ENCODE assay signal across 8 mouse cellular contexts in the genomic region with DNA sequence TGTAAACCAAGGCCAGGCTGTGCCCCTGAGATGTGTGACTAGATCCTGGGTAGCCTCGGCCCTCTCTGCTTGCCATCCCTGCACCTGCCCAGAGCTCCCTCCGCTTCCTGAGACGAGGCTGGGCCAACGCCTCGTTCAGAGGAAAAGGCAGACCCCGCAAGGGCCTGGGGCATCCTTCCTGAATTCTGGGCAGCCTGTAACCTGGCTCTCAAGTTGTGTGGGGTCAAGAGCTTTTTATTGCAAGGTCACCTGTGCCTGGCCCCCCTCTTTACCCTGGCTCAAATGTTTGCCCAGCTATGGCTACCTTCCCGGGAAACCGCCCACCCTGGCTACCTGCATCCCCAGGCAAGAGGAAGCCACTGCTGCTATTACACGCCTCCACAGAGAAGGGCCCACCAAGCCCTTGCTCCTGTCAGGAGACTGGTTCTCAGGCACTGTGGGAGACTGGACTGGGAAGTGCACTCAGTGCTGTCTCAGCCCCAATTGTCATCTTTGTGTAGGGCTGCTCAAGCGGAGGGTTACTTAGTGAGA. TPM values are rescaled to one million over a fixed set of nuclear protein-coding genes. Genes with fewer than 3 reads are reported as not detected.
DNase-seq lines count a peak whose midpoint lies in the region; ATAC-seq and TF ChIP-seq lines count a peak whose summit lies in the region.

No protein-coding gene starts in this region.

- H3K4me2 ChIP-seq in lung, embryonic 14.5 days = peak overlapping the region; percentile 92
- peak overlapping the region; percentile 67 for H3K4me2 ChIP-seq in heart, postnatal 0 days (ENCODE audit: low read depth, low read length)
- H3K4me2 ChIP-seq in liver, embryonic 14.5 days (ENCODE audit: low read depth) = peak overlapping the region; percentile 85

- H3K27ac ChIP-seq in lung, embryonic 14.5 days (ENCODE audit: low read depth) = peak overlapping the region; percentile 88
- H3K27ac ChIP-seq in heart, postnatal 0 days (ENCODE audit: low read depth) = peak overlapping the region; percentile 88
- peak overlapping the region; percentile 84 for H3K27ac ChIP-seq in liver, embryonic 14.5 days

- ATAC-seq in lung, embryonic 14.5 days (ENCODE audit: insufficient read depth) = peak; percentile 48
- ATAC-seq in heart, postnatal 0 days (ENCODE audit: insufficient read depth, low read depth) = 0 out of 2 replicates have a peak, but pooled peaks have one; percentile 0
- ATAC-seq in liver, embryonic 14.5 days (ENCODE audit: insufficient read depth) = peak; percentile 10; the same call in 1 of the 2 replicates

- H3K9ac ChIP-seq in lung, embryonic 14.5 days = peak overlapping the region; percentile 71
- H3K9ac ChIP-seq in heart, postnatal 0 days (replicated peaks; ENCODE audit: low read depth, low read length) = peak overlapping the region; percentile 54
- H3K9ac ChIP-seq in liver, embryonic 14.5 days (replicated peaks) = peak overlapping the region; percentile 67

- peaks cover 6% of the 10 kb centered on the region; the same call in 1 of the 2 replicates for H3K4me1 ChIP-seq in lung, embryonic 14.5 days (ENCODE audit: insufficient read depth)
- peaks cover 12% of the 10 kb centered on the region for H3K4me1 ChIP-seq in heart, postnatal 0 days (ENCODE audit: control insufficient read depth, insufficient read depth)
- H3K4me1 ChIP-seq in liver, embryonic 14.5 days (replicated peaks; ENCODE audit: control insufficient read depth in 2 of 2, insufficient read depth in 2 of 2, low read length in 1 of 2) = peaks cover 13 to 24% of the 10 kb centered on the region in 2 experiments

- no peaks in the 10 kb centered on the region for H3K36me3 ChIP-seq in lung, embryonic 14.5 days (ENCODE audit: insufficient read depth)
- peaks cover 7% of the 10 kb centered on the region for H3K36me3 ChIP-seq in heart, postnatal 0 days (replicated peaks; ENCODE audit: control insufficient read depth, insufficient read depth, low read length)
- H3K36me3 ChIP-seq in liver, embryonic 14.5 days (replicated peaks; ENCODE audit: control insufficient read depth, insufficient read depth, low read depth) = peaks cover 9% of the 10 kb centered on the region

- no peaks in the 10 kb centered on the region for H3K9me3 ChIP-seq in lung, embryonic 14.5 days (ENCODE audit: low read depth, low read length)
- no peaks in the 10 kb centered on the region for H3K9me3 ChIP-seq in heart, postnatal 0 days (replicated peaks; ENCODE audit: control insufficient read depth, low read length)
- no peaks in the 10 kb centered on the region for H3K9me3 ChIP-seq in liver, embryonic 14.5 days (ENCODE audit: control insufficient read depth, low read length)

- WGBS in lung, embryonic 14.5 days = 22% methylated on average over 10 of the region's 10 CpGs
- WGBS in heart, postnatal 0 days = 35% methylated on average over 10 of the region's 10 CpGs
- 26% methylated on average over 10 of the region's 10 CpGs for WGBS in liver, embryonic 14.5 days (ENCODE audit: insufficient replicate concordance)

- no peaks in the 10 kb centered on the region for H3K27me3 ChIP-seq in lung, embryonic 14.5 days (ENCODE audit: insufficient read depth, low read length)
- no peaks in the 10 kb centered on the region for H3K27me3 ChIP-seq in heart, postnatal 0 days (ENCODE audit: control insufficient read depth, insufficient read depth, low read length)
- H3K27me3 ChIP-seq in liver, embryonic 14.5 days (ENCODE audit: control insufficient read depth, insufficient read depth, low read length) = no peaks in the 10 kb centered on the region

- TF ChIP-seq EP300 in heart, postnatal 0 days (IDR thresholded peaks at IDR 0.05; ENCODE audit: low read depth) = no peak
- no peak for TF ChIP-seq EP300 in liver, embryonic 14.5 days (IDR thresholded peaks at IDR 0.05; ENCODE audit: low read depth)

- H3K4me3 ChIP-seq in lung, embryonic 14.5 days (ENCODE audit: low read depth, low read length) = peak overlapping the region; percentile 58
- peak overlapping the region; percentile 59 for H3K4me3 ChIP-seq in heart, postnatal 0 days (ENCODE audit: low read depth, low read length)
- H3K4me3 ChIP-seq in liver, embryonic 14.5 days (ENCODE audit: insufficient read depth in 1 of 2, low read depth in 2 of 2, low read length in 2 of 2) = peak overlapping the region; percentile 57 to 65

- DNase-seq in lung, embryonic 14.5 days = no peak
- DNase-seq in lung, postnatal 14 days = no peak
- DNase-seq in embryo, embryonic 10.5 days (ENCODE audit: low spot score) = peak; percentile 14
- no peak for DNase-seq in heart, postnatal 0 days (ENCODE audit: low spot score)
- no peak for DNase-seq in liver, embryonic 14.5 days (ENCODE audit: low read depth in 3 of 3, low spot score in 3 of 3)
- peak; percentile 39 for DNase-seq in testis, postnatal 14 days (ENCODE audit: low spot score)
- no peak for DNase-seq in right cerebral cortex, adult 18-20 months
- no peak for DNase-seq in left cerebral cortex, postnatal 36 days (ENCODE audit: low spot score in 2 of 2)

- TF ChIP-seq CTCF in lung, embryonic 14.5 days (IDR thresholded peaks at IDR 0.05; ENCODE audit: low read depth) = no peak
- no peak for TF ChIP-seq CTCF in heart, postnatal 0 days (IDR thresholded peaks at IDR 0.05; ENCODE audit: low read depth)
- TF ChIP-seq CTCF in liver, embryonic 14.5 days (IDR thresholded peaks at IDR 0.05; ENCODE audit: low read depth) = no peak

- intact Hi-C loops in left cerebral cortex, postnatal 36 days (cut with DNase I) = no loop called here

RNA-seq across cellular contexts. Expression of gene Mtfp1, which starts 1.9 kb away (rescaled TPM):
- 8.6 and 10.8 TPM in 2 replicates for polyA plus RNA-seq in lung, embryonic 14.5 days (2014; fragmentation: Nextera tagmentation; extraction: Ambion mirVana)
- 47.0 and 64.0 TPM in 2 replicates for total RNA-seq in heart, postnatal 0 days (2014; rRNA removed; ENCODE audit: low replicate concordance)
- 57.8 and 63.6 TPM in 2 replicates for polyA plus RNA-seq in heart, postnatal 0 days (2015; fragmentation: Nextera tagmentation; extraction: Ambion mirVana)
- 13.3 and 16.7 TPM in 2 replicates for polyA plus RNA-seq in liver, embryonic 14.5 days (2012; rRNA removed)
- polyA plus RNA-seq in liver, embryonic 14.5 days (2014; fragmentation: Nextera tagmentation; extraction: Ambion mirVana) = 20.6 and 22.5 TPM in 2 replicates
- 10 to 100 TPM; 90.9 to 94.5 TPM for total RNA-seq in left cerebral cortex, postnatal 36 days (2021)

RNA-seq across cellular contexts. Expression of gene Sec14l2, which starts 26.1 kb away (rescaled TPM):
- 1.5 and 1.9 TPM in 2 replicates for polyA plus RNA-seq in lung, embryonic 14.5 days (2014; fragmentation: Nextera tagmentation; extraction: Ambion mirVana)
- 0.27 and 1.8 TPM in 2 replicates for total RNA-seq in heart, postnatal 0 days (2014; rRNA removed; ENCODE audit: low replicate concordance)
- 0.41 and 0.49 TPM in 2 replicates for polyA plus RNA-seq in heart, postnatal 0 days (2015; fragmentation: Nextera tagmentation; extraction: Ambion mirVana)
- polyA plus RNA-seq in liver, embryonic 14.5 days (2012; rRNA removed) = 6.9 and 9.5 TPM in 2 replicates
- polyA plus RNA-seq in liver, embryonic 14.5 days (2014; fragmentation: Nextera tagmentation; extraction: Ambion mirVana) = 4.5 and 6.0 TPM in 2 replicates
- total RNA-seq in left cerebral cortex, postnatal 36 days (2021) = 10 to 100 TPM; 35.0 to 35.4 TPM

RNA-seq across cellular contexts. Expression of gene Sec14l3, which starts 32.5 kb away (rescaled TPM):
- polyA plus RNA-seq in lung, embryonic 14.5 days (2014; fragmentation: Nextera tagmentation; extraction: Ambion mirVana) = 1.2 and 1.5 TPM in 2 replicates
- not detected in 2 replicates for total RNA-seq in heart, postnatal 0 days (2014; rRNA removed; ENCODE audit: low replicate concordance)
- 0.20 and 4.0 TPM in 2 replicates for polyA plus RNA-seq in heart, postnatal 0 days (2015; fragmentation: Nextera tagmentation; extraction: Ambion mirVana)
- not detected in 2 replicates for polyA plus RNA-seq in liver, embryonic 14.5 days (2012; rRNA removed)
- not detected in 2 replicates for polyA plus RNA-seq in liver, embryonic 14.5 days (2014; fragmentation: Nextera tagmentation; extraction: Ambion mirVana)
- 1 to 10 TPM in 1 of 2 experiments, under 1 TPM in 1; 0.52 to 1.5 TPM for total RNA-seq in left cerebral cortex, postnatal 36 days (2021)

RNA-seq across cellular contexts. Expression of gene Rnf215, which starts 37.8 kb away (rescaled TPM):
- 32.6 and 33.0 TPM in 2 replicates for polyA plus RNA-seq in lung, embryonic 14.5 days (2014; fragmentation: Nextera tagmentation; extraction: Ambion mirVana)
- total RNA-seq in heart, postnatal 0 days (2014; rRNA removed; ENCODE audit: low replicate concordance) = 21.3 and 36.1 TPM in 2 replicates
- 17.4 and 17.6 TPM in 2 replicates for polyA plus RNA-seq in heart, postnatal 0 days (2015; fragmentation: Nextera tagmentation; extraction: Ambion mirVana)
- polyA plus RNA-seq in liver, embryonic 14.5 days (2012; rRNA removed) = 4.8 and 5.1 TPM in 2 replicates
- polyA plus RNA-seq in liver, embryonic 14.5 days (2014; fragmentation: Nextera tagmentation; extraction: Ambion mirVana) = 4.3 and 6.2 TPM in 2 replicates
- 10 to 100 TPM; 28.8 to 35.9 TPM for total RNA-seq in left cerebral cortex, postnatal 36 days (2021)

Comparison
In these comparisons a context has a peak if more than half of its experiments do, and no peak if none do; other contexts are left out.
1. DNase-seq: peak in embryo, embryonic 10.5 days (single experiment) and testis, postnatal 14 days (single experiment); none in lung, embryonic 14.5 days (single experiment), lung, postnatal 14 days (single experiment), heart, postnatal 0 days (single experiment), liver, embryonic 14.5 days (0 of 3), right cerebral cortex, adult 18-20 months (single experiment) and left cerebral cortex, postnatal 36 days (0 of 2).
2. Peak in every context shown above with its lines, with median percentiles within 50 percentile points of each other: ATAC-seq, H3K27ac ChIP-seq, H3K4me2 ChIP-seq, H3K4me3 ChIP-seq and H3K9ac ChIP-seq.